Mouse (Mus musculus): ENCODE measurements around the gene Ndufaf8.

Ndufaf8 gene

GRCm38 (mm10) chr11:120136195-120136594 is 37.5 kb downstream of the Ndufaf8 start:
- DNase-seq: no peak

GRCm38 (mm10) chr11:120136796-120137624 is 38.3 kb downstream of the Ndufaf8 start:
- DNase-seq: no peak

- no peak for DNase-seq
These were observed 38.9 kb downstream of the Ndufaf8 start for GRCm38 (mm10) chr11:120137625-120138004.

GRCm38 (mm10) chr11:120139309-120139731 is 40.6 kb downstream of the Ndufaf8 start:
- no peak for DNase-seq

GRCm38 (mm10) chr11:120140255-120140654 is 41.5 kb downstream of the Ndufaf8 start:
- DNase-seq: no peak

GRCm38 (mm10) chr11:120142601-120143051 is 43.9 kb downstream of the Ndufaf8 start:
- no peak for DNase-seq

- DNase-seq: no peak
These were observed 45.2 kb downstream of the Ndufaf8 start for GRCm38 (mm10) chr11:120143708-120144497.

GRCm38 (mm10) chr11:120148201-120148855 is 49.6 kb downstream of the Ndufaf8 start:
- DNase-seq: no peak

- no peak for DNase-seq
These were observed 50.9 kb downstream of the Ndufaf8 start for GRCm38 (mm10) chr11:120149510-120150200.
